Mouse (Mus musculus): ENCODE results near the gene Krt88. TPM values are rescaled to one million over a fixed set of nuclear protein-coding genes. Genes with fewer than 3 reads are reported as not detected.

Gene Krt88
- total and polyA plus RNA-seq, 3 experiments = not detected

GRCm38 (mm10) chr15:101410775-101411174 is 36.8 kb upstream of the Krt88 start, which contains the start of gene Krt7:
Gene Krt7 (plus strand): TSS chr15:101411043.
- Histone ChIP-seq H3K9me3 (replicated peaks; ENCODE audit: low read length) (no peaks in the 10 kb centered on the region), H3K9ac (ENCODE audit: insufficient read depth, low read depth) (no peak within 1 kb of the TSS), H3K4me3 (replicated peaks in 1 of 3; ENCODE audit: low read depth in 2 of 3, low read length in 2 of 3, poor library complexity in 1 of 3) (no peak within 1 kb of the TSS), H3K4me2 (ENCODE audit: insufficient read depth, low read depth, poor library complexity, severe bottlenecking) (no peak within 1 kb of the TSS), H3K79me2 (replicated peaks; ENCODE audit: control insufficient read depth, extremely low read depth, insufficient read depth, poor library complexity, severe bottlenecking) (no peaks in the 10 kb centered on the region), H3K4me1 (ENCODE audit: control insufficient read depth in 1 of 2, insufficient read depth in 2 of 2) (peaks cover 24 to 46% of the 10 kb centered on the region in 2 experiments), H3K27ac (ENCODE audit: insufficient read depth, low read depth) (no peak within 1 kb of the TSS), H3K36me3 (replicated peaks in 1 of 2; ENCODE audit: control insufficient read depth in 1 of 2, insufficient read depth in 1 of 2, low read length in 1 of 2) (no peaks in the 10 kb centered on the region), H3K27me3 (replicated peaks) (peaks cover 11% of the 10 kb centered on the region)
- DNase-seq (ENCODE audit: extremely low read depth) = peak; percentile 13
- in situ Hi-C loops (cut with MboI; ENCODE audit: low pct_ligation_motif_present, low pct_unique_long_range_greater_than_20kb, low sequenced_read_pairs) = no loop called here
- TF ChIP-seq POLR2A (IDR thresholded peaks at IDR 0.05; ENCODE audit: low read depth, low read length) = no peak
- no peak for TF ChIP-seq ZMIZ1 (IDR thresholded peaks at IDR 0.05; ENCODE audit: low read depth, low read length)
- TF ChIP-seq BHLHE40 (IDR thresholded peaks at IDR 0.05; ENCODE audit: low read depth, low read length) = no peak
- no peak for TF ChIP-seq ELF1 (IDR thresholded peaks at IDR 0.05; ENCODE audit: low read depth, low read length)
- TF ChIP-seq TBP (conservative IDR thresholded peaks at IDR 0.05; ENCODE audit: low read depth, low read length) = no peak
- TF ChIP-seq CHD1 (IDR thresholded peaks at IDR 0.05; ENCODE audit: low read depth, low read length) = no peak
- TF ChIP-seq IRF4 (IDR thresholded peaks at IDR 0.05; ENCODE audit: low read depth, low read length) = no peak
- no peak for TF ChIP-seq TCF12 (IDR thresholded peaks at IDR 0.05; ENCODE audit: low read depth, low read length)
- TF ChIP-seq MAFK (IDR thresholded peaks at IDR 0.05; ENCODE audit: insufficient replicate concordance, low read length) = no peak
- no peak for TF ChIP-seq NELFE (IDR thresholded peaks at IDR 0.05; ENCODE audit: low read depth, low read length)
- no peak for TF ChIP-seq ZC3H11A (IDR thresholded peaks at IDR 0.05; ENCODE audit: low read depth, low read length)
- dilution Hi-C loops (cut with MboI; ENCODE audit: extremely low pct_ligation_motif_present, extremely low pct_unique_long_range_greater_than_20kb, low sequenced_read_pairs) = no loop called here

- H3K9ac ChIP-seq (ENCODE audit: insufficient read depth, low read depth) = no peak overlapping the region
- no peak for DNase-seq (ENCODE audit: extremely low read depth)
- H3K79me2 ChIP-seq (replicated peaks; ENCODE audit: control insufficient read depth, extremely low read depth, insufficient read depth, poor library complexity, severe bottlenecking) = no peaks in the 10 kb centered on the region
- no peaks in the 10 kb centered on the region for H3K36me3 ChIP-seq (replicated peaks in 1 of 2; ENCODE audit: control insufficient read depth in 1 of 2, insufficient read depth in 1 of 2, low read length in 1 of 2)
- H3K4me1 ChIP-seq (ENCODE audit: control insufficient read depth in 1 of 2, insufficient read depth in 2 of 2) = peaks cover 29 to 51% of the 10 kb centered on the region in 2 experiments
- no peak overlapping the region for H3K4me3 ChIP-seq (replicated peaks in 1 of 3; ENCODE audit: low read depth in 2 of 3, low read length in 2 of 3, poor library complexity in 1 of 3)
- peaks cover 10% of the 10 kb centered on the region for H3K27me3 ChIP-seq (replicated peaks)
- H3K4me2 ChIP-seq (ENCODE audit: insufficient read depth, low read depth, poor library complexity, severe bottlenecking) = no peak overlapping the region
- dilution Hi-C loops (cut with MboI; ENCODE audit: extremely low pct_ligation_motif_present, extremely low pct_unique_long_range_greater_than_20kb, low sequenced_read_pairs) (no loop called here), in situ Hi-C loops (cut with MboI; ENCODE audit: low pct_ligation_motif_present, low pct_unique_long_range_greater_than_20kb, low sequenced_read_pairs) (no loop called here)
- TF ChIP-seq MAZ (IDR thresholded peaks at IDR 0.05; ENCODE audit: low read depth, low read length) (no peak), NELFE (IDR thresholded peaks at IDR 0.05; ENCODE audit: low read depth, low read length) (no peak), CHD1 (IDR thresholded peaks at IDR 0.05; ENCODE audit: low read depth, low read length) (no peak), NRF1 (IDR thresholded peaks at IDR 0.05; ENCODE audit: low read depth, low read length) (no peak), ZMIZ1 (IDR thresholded peaks at IDR 0.05; ENCODE audit: low read depth, low read length) (no peak)
- H3K9me3 ChIP-seq (replicated peaks; ENCODE audit: low read length) = no peaks in the 10 kb centered on the region
- no peak overlapping the region for H3K27ac ChIP-seq (ENCODE audit: insufficient read depth, low read depth)
Observed at GRCm38 (mm10) chr15:101412188-101412587, 35.4 kb upstream of the Krt88 start.

Measured in CH12.LX (cell line).